Mouse (Mus musculus): Measurements from ENCODE around the gene Pyroxd1. TPM values are rescaled to one million over a fixed set of nuclear protein-coding genes. Genes with fewer than 3 reads are reported as not detected.

The Pyroxd1 gene
- polyA plus RNA-seq, 1 experiment from 2014 or later, result 16.7 TPM

- Histone ChIP-seq H3K36me3 (peaks cover 23% of the 10 kb centered on the region), H3K27ac (no peak overlapping the region), H3K4me1 (no peaks in the 10 kb centered on the region), H3K4me2 (no peak overlapping the region), H3K4me3 (no peak overlapping the region), H3K27me3 (no peaks in the 10 kb centered on the region), H3K9me3 (no peaks in the 10 kb centered on the region), H3K9ac (no peak overlapping the region)
- 86% methylated on average over 6 of the region's 6 CpGs for WGBS
- ATAC-seq (ENCODE audit: insufficient number of reproducible peaks, low FRiP score, low TSS enrichment, low read depth), result no peak
These were observed 34.5 kb downstream of the Pyroxd1 start for GRCm38 (mm10) chr6:142379961-142380360.

GRCm38 (mm10) chr6:142381615-142382014 lies 36.2 kb downstream of the Pyroxd1 start:
- Histone ChIP-seq H3K4me3 (no peak overlapping the region), H3K9me3 (no peaks in the 10 kb centered on the region), H3K9ac (no peak overlapping the region), H3K36me3 (peaks cover 9% of the 10 kb centered on the region), H3K4me1 (peaks cover 6% of the 10 kb centered on the region), H3K4me2 (no peak overlapping the region), H3K27me3 (no peaks in the 10 kb centered on the region), H3K27ac (no peak overlapping the region)
- 89% methylated on average over 7 of the region's 7 CpGs for WGBS
- ATAC-seq (ENCODE audit: insufficient number of reproducible peaks, low FRiP score, low TSS enrichment, low read depth), result no peak

GRCm38 (mm10) chr6:142384521-142384920 lies 39.1 kb downstream of the Pyroxd1 start:
- Histone ChIP-seq H3K36me3 (no peaks in the 10 kb centered on the region), H3K27me3 (no peaks in the 10 kb centered on the region), H3K27ac (no peak overlapping the region), H3K9ac (no peak overlapping the region), H3K4me3 (no peak overlapping the region), H3K4me2 (no peak overlapping the region), H3K9me3 (no peaks in the 10 kb centered on the region), H3K4me1 (peaks cover 22% of the 10 kb centered on the region)
- ATAC-seq (ENCODE audit: insufficient number of reproducible peaks, low FRiP score, low TSS enrichment, low read depth), result no peak
- 89% methylated on average over 9 of the region's 9 CpGs for WGBS

- no peaks in the 10 kb centered on the region for H3K27me3 ChIP-seq
- H3K9ac ChIP-seq, result peak overlapping the region; percentile 54
- H3K4me3 ChIP-seq, result peak overlapping the region; percentile 96
- H3K4me2 ChIP-seq, result peak overlapping the region; percentile 67
- H3K4me1 ChIP-seq, result peaks cover 25% of the 10 kb centered on the region
- H3K9me3 ChIP-seq, result no peaks in the 10 kb centered on the region
- H3K27ac ChIP-seq, result no peak overlapping the region
- 5% methylated on average over 31 of the region's 31 CpGs for WGBS
- H3K36me3 ChIP-seq, result no peaks in the 10 kb centered on the region
- no peak; the same call in 1 of the 2 replicates for ATAC-seq (ENCODE audit: insufficient number of reproducible peaks, low FRiP score, low TSS enrichment, low read depth)
These were observed 41.0 kb downstream of the Pyroxd1 start for GRCm38 (mm10) chr6:142386285-142387010.

- under 1% methylated on average over 83 of the region's 87 CpGs for WGBS
- Histone ChIP-seq H3K4me2 (peak within 1 kb of the TSS; percentile 67), H3K4me1 (peaks cover 27% of the 10 kb centered on the region), H3K27ac (peak within 1 kb of the TSS; percentile 74), H3K27me3 (no peaks in the 10 kb centered on the region), H3K9me3 (no peaks in the 10 kb centered on the region), H3K9ac (peak within 1 kb of the TSS; percentile 92), H3K36me3 (no peaks in the 10 kb centered on the region), H3K4me3 (peak within 1 kb of the TSS; percentile 96)
- ATAC-seq (ENCODE audit: insufficient number of reproducible peaks, low FRiP score, low TSS enrichment, low read depth), result peak; percentile 99
These were observed 41.7 kb downstream of the Pyroxd1 start, which contains the start of the genes Recql and Golt1b for GRCm38 (mm10) chr6:142387011-142387754. Gene Recql (minus strand): TSS chr6:142387087. Gene Golt1b (plus strand): TSS chr6:142387221.

- WGBS, result 16% methylated on average over 8 of the region's 8 CpGs
- Histone ChIP-seq H3K4me3 (peak overlapping the region; percentile 96), H3K4me2 (peak overlapping the region; percentile 67), H3K36me3 (peaks cover 1% of the 10 kb centered on the region), H3K27me3 (no peaks in the 10 kb centered on the region), H3K9me3 (no peaks in the 10 kb centered on the region), H3K9ac (peak overlapping the region; percentile 92), H3K27ac (peak overlapping the region; percentile 74; the same call in 1 of the 2 replicates), H3K4me1 (peaks cover 27% of the 10 kb centered on the region)
- ATAC-seq (ENCODE audit: insufficient number of reproducible peaks, low FRiP score, low TSS enrichment, low read depth), result no peak
These were observed 42.4 kb downstream of the Pyroxd1 start for GRCm38 (mm10) chr6:142387755-142388271.

GRCm38 (mm10) chr6:142389101-142389500 lies 43.6 kb downstream of the Pyroxd1 start:
- WGBS, result 84% methylated on average over 2 of the region's 2 CpGs
- H3K4me3 ChIP-seq, result no peak overlapping the region

GRCm38 (mm10) chr6:142392312-142392711 lies 46.9 kb downstream of the Pyroxd1 start:
- Histone ChIP-seq H3K27ac (no peak overlapping the region), H3K36me3 (peaks cover 39% of the 10 kb centered on the region), H3K4me3 (no peak overlapping the region), H3K4me1 (peaks cover 21% of the 10 kb centered on the region), H3K4me2 (no peak overlapping the region), H3K9me3 (no peaks in the 10 kb centered on the region), H3K9ac (no peak overlapping the region), H3K27me3 (no peaks in the 10 kb centered on the region)
- 69% methylated on average over 5 of the region's 5 CpGs for WGBS
- ATAC-seq (ENCODE audit: insufficient number of reproducible peaks, low FRiP score, low TSS enrichment, low read depth), result no peak

More at GRCm38 (mm10) chr6:142389101-142389500, 43.6 kb downstream of the Pyroxd1 start:
- ATAC-seq (ENCODE audit: insufficient number of reproducible peaks, low FRiP score, low TSS enrichment, low read depth), result no peak
- Histone ChIP-seq H3K27me3 (no peaks in the 10 kb centered on the region), H3K9ac (no peak overlapping the region), H3K36me3 (peaks cover 13% of the 10 kb centered on the region), H3K9me3 (no peaks in the 10 kb centered on the region), H3K27ac (no peak overlapping the region), H3K4me1 (peaks cover 27% of the 10 kb centered on the region), H3K4me2 (no peak overlapping the region)

GRCm38 (mm10) chr6:142394669-142395068 lies 49.2 kb downstream of the Pyroxd1 start:
- no peak overlapping the region for H3K9ac ChIP-seq
- H3K4me1 ChIP-seq, result peaks cover 5% of the 10 kb centered on the region
- H3K36me3 ChIP-seq, result peaks cover 39% of the 10 kb centered on the region
- H3K4me2 ChIP-seq, result no peak overlapping the region
- no peak for ATAC-seq (ENCODE audit: insufficient number of reproducible peaks, low FRiP score, low TSS enrichment, low read depth)
- H3K4me3 ChIP-seq, result no peak overlapping the region
- WGBS, result 91% methylated on average over 5 of the region's 5 CpGs
- no peaks in the 10 kb centered on the region for H3K27me3 ChIP-seq
- no peak overlapping the region for H3K27ac ChIP-seq
- no peaks in the 10 kb centered on the region for H3K9me3 ChIP-seq

GRCm38 (mm10) chr6:142395756-142396155 lies 50.3 kb downstream of the Pyroxd1 start:
- 92% methylated on average over 6 of the region's 6 CpGs for WGBS
- peaks cover 5% of the 10 kb centered on the region for H3K4me1 ChIP-seq
- H3K36me3 ChIP-seq, result peaks cover 47% of the 10 kb centered on the region
- H3K27ac ChIP-seq, result no peak overlapping the region
- no peak overlapping the region for H3K4me2 ChIP-seq
- no peaks in the 10 kb centered on the region for H3K27me3 ChIP-seq
- no peak for ATAC-seq (ENCODE audit: insufficient number of reproducible peaks, low FRiP score, low TSS enrichment, low read depth)
- no peaks in the 10 kb centered on the region for H3K9me3 ChIP-seq
- H3K4me3 ChIP-seq, result no peak overlapping the region
- H3K9ac ChIP-seq, result no peak overlapping the region

GRCm38 (mm10) chr6:142411140-142411539 lies 65.7 kb downstream of the Pyroxd1 start:
- H3K4me3 ChIP-seq, result no peak overlapping the region
- H3K4me1 ChIP-seq, result peaks cover 5% of the 10 kb centered on the region
- H3K9me3 ChIP-seq, result no peaks in the 10 kb centered on the region
- 38% methylated on average over 1 of the region's 1 CpGs for WGBS
- no peak overlapping the region for H3K27ac ChIP-seq
- no peaks in the 10 kb centered on the region; the same call in 1 of the 2 replicates for H3K36me3 ChIP-seq
- no peak for ATAC-seq (ENCODE audit: insufficient number of reproducible peaks, low FRiP score, low TSS enrichment, low read depth)
- no peak overlapping the region for H3K9ac ChIP-seq
- peaks cover 24% of the 10 kb centered on the region for H3K27me3 ChIP-seq
- no peak overlapping the region for H3K4me2 ChIP-seq

Measured in limb, embryonic 15.5 days (tissue).